Mouse (Mus musculus) liver, adult 2 months (tissue): ENCODE data around the gene Pbrm1. TPM values are rescaled to one million over a fixed set of nuclear protein-coding genes. Genes with fewer than 3 reads are reported as not detected.

Source experiments
- DNase-seq: peaks from one replicate; pipeline ENCODE4 v3.0.0-alpha.2; 2011; ENCODE audit warnings: low read depth, low spot score; ENCODE audit errors: extremely low read depth
- H3K27ac ChIP-seq: fragments of 200-500 bp; replicated peaks from 2 replicates; pipeline ENCODE4 v1.5.1; 2012; ENCODE audit warnings: low read depth, mild to moderate bottlenecking, control low read depth, inconsistent platforms, low read length; ENCODE audit not compliant: insufficient read depth
- H3K27me3 ChIP-seq: fragments of 200-500 bp; 2 replicates; pipeline ENCODE4 v1.6.1; 2012; ENCODE audit warnings: mild to moderate bottlenecking, moderate library complexity, low read length, inconsistent platforms; ENCODE audit not compliant: control insufficient read depth, insufficient read depth
- H3K36me3 ChIP-seq: fragments of 200-500 bp; 2 replicates; pipeline ENCODE4 v1.6.1; 2012; ENCODE audit warnings: low read length, inconsistent platforms; ENCODE audit not compliant: control insufficient read depth, insufficient read depth
- H3K4me1 ChIP-seq: fragments of 200-500 bp; 2 replicates; pipeline ENCODE4 v1.6.1; 2011; ENCODE audit warnings: low read length; ENCODE audit not compliant: control insufficient read depth, insufficient read depth
- H3K4me3 ChIP-seq: fragments of 200-500 bp; 2 replicates; pipeline ENCODE4 v1.5.1; 2011; ENCODE audit warnings: low read depth, mild to moderate bottlenecking, control low read depth, low read length, moderate library complexity; ENCODE audit not compliant: insufficient read depth
- H3K79me2 ChIP-seq: fragments of 200-500 bp; 2 replicates; pipeline ENCODE4 v1.6.1; 2012; ENCODE audit warnings: inconsistent platforms, mild to moderate bottlenecking, low read length, moderate library complexity; ENCODE audit not compliant: control insufficient read depth, insufficient read depth
- H3K9ac ChIP-seq: fragments of 200-500 bp; 2 replicates; pipeline ENCODE4 v1.6.1; 2012; ENCODE audit warnings: low read depth, mild to moderate bottlenecking, control low read depth, inconsistent platforms, low read length
- CTCF ChIP-seq: fragments of 200-500 bp; IDR thresholded peaks from 2 replicates; pipeline ENCODE4 v1.5.1; 2011; ENCODE audit warnings: low read depth, low read length, control low read depth
- POLR2A ChIP-seq: fragments of 200-500 bp; IDR thresholded peaks from 2 replicates; pipeline ENCODE4 v1.6.1; 2011; ENCODE audit warnings: low read length, control low read depth; ENCODE audit not compliant: insufficient read depth; ENCODE audit errors: extremely low read depth
- WGBS: fragments of 180-500 bp; shearing (Covaris S2); methylation state at CpG from one replicate; pipeline ENCODE4 v1.1.7; 2018; 5-methylcytosine and 5-hydroxymethylcytosine counted together
- polyA plus RNA-seq: library from polyadenylated mRNA; depleted of rRNA; stranded (reverse); fragments of >200 nt; gene quantifications from 2 replicates; pipeline ENCODE4 v1.2.3, GENCODE M21; 2012
- total RNA-seq: library from RNA; depleted of rRNA; stranded (reverse); fragments of >200 nt; gene quantifications from 2 replicates; pipeline ENCODE4 v1.2.3, GENCODE M21; 2014

Pbrm1 gene
- total and polyA plus RNA-seq, 2 experiments: 6.3 to 26.3 TPM

- H3K36me3 ChIP-seq: no peaks in the 10 kb centered on the region
- H3K4me3 ChIP-seq: no peak overlapping the region
- H3K4me1 ChIP-seq: no peaks in the 10 kb centered on the region
- 95% methylated on average over 14 of the region's 14 CpGs for WGBS
- H3K27me3 ChIP-seq: no peaks in the 10 kb centered on the region
- TF ChIP-seq CTCF (no peak), POLR2A (no peak)
- no peak for DNase-seq
- H3K79me2 ChIP-seq: no peaks in the 10 kb centered on the region
- no peak overlapping the region for H3K9ac ChIP-seq
- H3K27ac ChIP-seq: no peak overlapping the region
Measured at GRCm38 (mm10) chr14:31141011-31141410, 122.1 kb downstream of the Pbrm1 start.

GRCm38 (mm10) chr14:31145694-31146093 is 126.8 kb downstream of the Pbrm1 start:
- 92% methylated on average over 11 of the region's 11 CpGs for WGBS
- H3K36me3 ChIP-seq: no peaks in the 10 kb centered on the region

GRCm38 (mm10) chr14:31160196-31161150 is 141.5 kb downstream of the Pbrm1 start:
- Histone ChIP-seq H3K4me3 (peak overlapping the region; percentile 46), H3K79me2 (no peaks in the 10 kb centered on the region), H3K4me1 (peaks cover 9% of the 10 kb centered on the region), H3K27ac (no peak overlapping the region), H3K36me3 (no peaks in the 10 kb centered on the region), H3K27me3 (no peaks in the 10 kb centered on the region), H3K9ac (peak overlapping the region; percentile 42; the same call in 1 of the 2 replicates)
- TF ChIP-seq POLR2A (no peak), CTCF (no peak)
- 19% methylated on average over 27 of the region's 27 CpGs for WGBS
- peak; percentile 72 for DNase-seq

More at GRCm38 (mm10) chr14:31145694-31146093, 126.8 kb downstream of the Pbrm1 start:
- no peak for DNase-seq
- no peak overlapping the region for H3K9ac ChIP-seq
- no peaks in the 10 kb centered on the region for H3K4me1 ChIP-seq
- no peak overlapping the region for H3K4me3 ChIP-seq
- no peaks in the 10 kb centered on the region for H3K79me2 ChIP-seq
- H3K27ac ChIP-seq: no peak overlapping the region
- no peaks in the 10 kb centered on the region for H3K27me3 ChIP-seq
- TF ChIP-seq POLR2A: no peak
- TF ChIP-seq CTCF: no peak

- H3K36me3 ChIP-seq: no peaks in the 10 kb centered on the region
- no peak overlapping the region for H3K4me3 ChIP-seq
- DNase-seq: no peak
- H3K27ac ChIP-seq: no peak overlapping the region
- WGBS: 78% methylated on average over 7 of the region's 7 CpGs
- peaks cover 9% of the 10 kb centered on the region for H3K4me1 ChIP-seq
- TF ChIP-seq CTCF (no peak), POLR2A (no peak)
- no peaks in the 10 kb centered on the region for H3K79me2 ChIP-seq
- no peak overlapping the region for H3K9ac ChIP-seq
- H3K27me3 ChIP-seq: no peaks in the 10 kb centered on the region
Measured at GRCm38 (mm10) chr14:31161191-31161590, 142.3 kb downstream of the Pbrm1 start.

GRCm38 (mm10) chr14:31161638-31162037 is 142.7 kb downstream of the Pbrm1 start:
- no peak overlapping the region for H3K27ac ChIP-seq
- H3K9ac ChIP-seq: no peak overlapping the region
- no peaks in the 10 kb centered on the region for H3K27me3 ChIP-seq
- no peak overlapping the region for H3K4me3 ChIP-seq
- no peak for DNase-seq
- 60% methylated on average over 10 of the region's 10 CpGs for WGBS
- no peak for TF ChIP-seq POLR2A
- TF ChIP-seq CTCF: no peak
- H3K36me3 ChIP-seq: no peaks in the 10 kb centered on the region
- H3K4me1 ChIP-seq: peaks cover 9% of the 10 kb centered on the region
- no peaks in the 10 kb centered on the region for H3K79me2 ChIP-seq

- TF ChIP-seq POLR2A (no peak), CTCF (no peak)
- DNase-seq: no peak
- no peak overlapping the region for H3K27ac ChIP-seq
- H3K27me3 ChIP-seq: no peaks in the 10 kb centered on the region
- H3K4me3 ChIP-seq: no peak overlapping the region
- whole genome bisulfite sequencing: 78% methylated on average over 8 of the region's 8 CpGs
- H3K79me2 ChIP-seq: no peaks in the 10 kb centered on the region
- H3K9ac ChIP-seq: no peak overlapping the region
- peaks cover 9% of the 10 kb centered on the region for H3K4me1 ChIP-seq
- H3K36me3 ChIP-seq: no peaks in the 10 kb centered on the region
Measured at GRCm38 (mm10) chr14:31164067-31164466, 145.1 kb downstream of the Pbrm1 start.
